Mouse (Mus musculus): Measurements from ENCODE around the gene Mtnr1a. TPM values are rescaled to one million over a fixed set of nuclear protein-coding genes. Genes with fewer than 3 reads are reported as not detected.
A peak's percentile ranks its signal among the peaks of the same experiment; 100 is the strongest.

Mtnr1a gene
- polyA plus RNA-seq, 1 experiment from 2014 or later: 0.29 TPM

GRCm38 (mm10) chr8:45055500-45055899 is 13.4 kb upstream of the Mtnr1a start:
- WGBS: 93% methylated on average over 3 of the region's 3 CpGs

GRCm38 (mm10) chr8:45056810-45057209 is 12.1 kb upstream of the Mtnr1a start:
- WGBS: 28% methylated on average over 2 of the region's 3 CpGs

More at GRCm38 (mm10) chr8:45055500-45055899, 13.4 kb upstream of the Mtnr1a start:
- peaks cover 13% of the 10 kb centered on the region for H3K36me3 ChIP-seq (ENCODE audit: control insufficient read depth, insufficient read depth, low read length)
- no peak overlapping the region for H3K27ac ChIP-seq (replicated peaks)
- no peak overlapping the region for H3K4me2 ChIP-seq (replicated peaks; ENCODE audit: low read depth)
- no peaks in the 10 kb centered on the region for H3K27me3 ChIP-seq (ENCODE audit: control insufficient read depth, insufficient read depth, low read length)
- no peaks in the 10 kb centered on the region for H3K9me3 ChIP-seq (ENCODE audit: control insufficient read depth, low read length)
- no peaks in the 10 kb centered on the region for H3K4me1 ChIP-seq (replicated peaks; ENCODE audit: control insufficient read depth, insufficient read depth)
- no peak overlapping the region for H3K9ac ChIP-seq (ENCODE audit: low read length)
- no peak for DNase-seq (ENCODE audit: low spot score)
- ATAC-seq (ENCODE audit: low FRiP score, low TSS enrichment): no peak
- TF ChIP-seq EP300 (optimal IDR thresholded peaks at IDR 0.05) (no peak), CTCF (IDR thresholded peaks at IDR 0.05; ENCODE audit: low read depth) (peak; percentile 29)
- H3K4me3 ChIP-seq (ENCODE audit: low read depth, low read length): no peak overlapping the region

GRCm38 (mm10) chr8:45060083-45060482 is 8.9 kb upstream of the Mtnr1a start:
- Histone ChIP-seq H3K36me3 (ENCODE audit: control insufficient read depth, insufficient read depth, low read length) (no peaks in the 10 kb centered on the region), H3K4me2 (replicated peaks; ENCODE audit: low read depth) (no peak overlapping the region), H3K4me1 (replicated peaks; ENCODE audit: control insufficient read depth, insufficient read depth) (no peaks in the 10 kb centered on the region), H3K9ac (ENCODE audit: low read length) (no peak overlapping the region), H3K27ac (replicated peaks) (no peak overlapping the region), H3K9me3 (ENCODE audit: control insufficient read depth, low read length) (no peaks in the 10 kb centered on the region), H3K4me3 (ENCODE audit: low read depth, low read length) (no peak overlapping the region), H3K27me3 (ENCODE audit: control insufficient read depth, insufficient read depth, low read length) (no peaks in the 10 kb centered on the region)
- TF ChIP-seq CTCF (IDR thresholded peaks at IDR 0.05; ENCODE audit: low read depth) (no peak), EP300 (optimal IDR thresholded peaks at IDR 0.05) (no peak)
- ATAC-seq (ENCODE audit: low FRiP score, low TSS enrichment) (no peak), DNase-seq (ENCODE audit: low spot score) (no peak)
- WGBS: 77% methylated on average over 2 of the region's 2 CpGs

More at GRCm38 (mm10) chr8:45056810-45057209, 12.1 kb upstream of the Mtnr1a start:
- Histone ChIP-seq H3K27ac (replicated peaks) (no peak overlapping the region), H3K4me2 (replicated peaks; ENCODE audit: low read depth) (no peak overlapping the region), H3K9me3 (ENCODE audit: control insufficient read depth, low read length) (no peaks in the 10 kb centered on the region), H3K9ac (ENCODE audit: low read length) (no peak overlapping the region), H3K36me3 (ENCODE audit: control insufficient read depth, insufficient read depth, low read length) (peaks cover 6% of the 10 kb centered on the region), H3K4me1 (replicated peaks; ENCODE audit: control insufficient read depth, insufficient read depth) (no peaks in the 10 kb centered on the region), H3K4me3 (ENCODE audit: low read depth, low read length) (no peak overlapping the region), H3K27me3 (ENCODE audit: control insufficient read depth, insufficient read depth, low read length) (no peaks in the 10 kb centered on the region)
- ATAC-seq (ENCODE audit: low FRiP score, low TSS enrichment): peak; percentile 45; the same call in 1 of the 2 replicates
- peak; percentile 38 for DNase-seq (ENCODE audit: low spot score)
- TF ChIP-seq CTCF (IDR thresholded peaks at IDR 0.05; ENCODE audit: low read depth) (peak; percentile 62), EP300 (optimal IDR thresholded peaks at IDR 0.05) (no peak)

- Histone ChIP-seq H3K36me3 (ENCODE audit: control insufficient read depth, insufficient read depth, low read length) (no peaks in the 10 kb centered on the region), H3K9ac (ENCODE audit: low read length) (no peak overlapping the region), H3K27ac (replicated peaks) (peak overlapping the region; percentile 70), H3K4me3 (ENCODE audit: low read depth, low read length) (no peak overlapping the region), H3K27me3 (ENCODE audit: control insufficient read depth, insufficient read depth, low read length) (no peaks in the 10 kb centered on the region), H3K4me1 (replicated peaks; ENCODE audit: control insufficient read depth, insufficient read depth) (no peaks in the 10 kb centered on the region), H3K4me2 (replicated peaks; ENCODE audit: low read depth) (no peak overlapping the region), H3K9me3 (ENCODE audit: control insufficient read depth, low read length) (no peaks in the 10 kb centered on the region)
- WGBS: 90% methylated on average over 11 of the region's 11 CpGs
- no peak for ATAC-seq (ENCODE audit: low FRiP score, low TSS enrichment)
- TF ChIP-seq EP300 (optimal IDR thresholded peaks at IDR 0.05): no peak
- no peak for TF ChIP-seq CTCF (IDR thresholded peaks at IDR 0.05; ENCODE audit: low read depth)
- DNase-seq (ENCODE audit: low spot score): no peak
Measured at GRCm38 (mm10) chr8:45062311-45062710, 6.6 kb upstream of the Mtnr1a start.

GRCm38 (mm10) chr8:45062982-45063924 is 5.7 kb upstream of the Mtnr1a start:
- DNase-seq (ENCODE audit: low spot score) (peak; percentile 89), ATAC-seq (ENCODE audit: low FRiP score, low TSS enrichment) (peak; percentile 97)
- Histone ChIP-seq H3K4me2 (replicated peaks; ENCODE audit: low read depth) (no peak overlapping the region), H3K27me3 (ENCODE audit: control insufficient read depth, insufficient read depth, low read length) (no peaks in the 10 kb centered on the region), H3K27ac (replicated peaks) (peak overlapping the region; percentile 70), H3K9ac (ENCODE audit: low read length) (no peak overlapping the region), H3K36me3 (ENCODE audit: control insufficient read depth, insufficient read depth, low read length) (no peaks in the 10 kb centered on the region), H3K4me3 (ENCODE audit: low read depth, low read length) (no peak overlapping the region), H3K9me3 (ENCODE audit: control insufficient read depth, low read length) (no peaks in the 10 kb centered on the region), H3K4me1 (replicated peaks; ENCODE audit: control insufficient read depth, insufficient read depth) (no peaks in the 10 kb centered on the region)
- WGBS: 57% methylated on average over 25 of the region's 25 CpGs
- TF ChIP-seq EP300 (optimal IDR thresholded peaks at IDR 0.05) (no peak), CTCF (IDR thresholded peaks at IDR 0.05; ENCODE audit: low read depth) (no peak)

Measured in stomach, postnatal 0 days (tissue).